Mouse (Mus musculus) liver, adult 2 months (tissue): ENCODE data around the gene Pde4d.

Experiments used
- CTCF ChIP-seq: fragments of 200-500 bp; IDR thresholded peaks from 2 replicates; pipeline ENCODE4 v1.5.1; 2011; ENCODE audit warnings: low read depth, low read length, control low read depth
- POLR2A ChIP-seq: fragments of 200-500 bp; IDR thresholded peaks from 2 replicates; pipeline ENCODE4 v1.6.1; 2011; ENCODE audit warnings: low read length, control low read depth; ENCODE audit not compliant: insufficient read depth; ENCODE audit errors: extremely low read depth

- TF ChIP-seq POLR2A, result no peak
- TF ChIP-seq CTCF, result no peak
Measured at GRCm38 (mm10) chr13:109957953-109958352, 1508.2 kb downstream of the Pde4d start.
